Mouse (Mus musculus) intestine, postnatal 0 days (tissue): ENCODE data around the gene Prkar1a. TPM values are rescaled to one million over a fixed set of nuclear protein-coding genes. Genes with fewer than 3 reads are reported as not detected.
A peak's percentile ranks its signal among the peaks of the same experiment; 100 is the strongest.

Experiments used
- ATAC-seq: fragments of 200-750 bp; cut with Nextera tagmentation; 2 replicates; pipeline ENCODE4 v1.8.0; 2017; ENCODE audit warnings: mild to moderate bottlenecking, moderate TSS enrichment, moderate library complexity
- H3K27ac ChIP-seq: fragments of 300-500 bp; sonication (generic); 2 replicates; pipeline ENCODE4 v1.5.1; 2014; ENCODE audit warnings: mild to moderate bottlenecking, low read depth, low read length, moderate library complexity
- H3K27me3 ChIP-seq: fragments of 300-500 bp; sonication (generic); replicated peaks from 2 replicates; pipeline ENCODE4 v1.6.1; 2014; ENCODE audit warnings: low read length, mixed read lengths; ENCODE audit not compliant: control insufficient read depth, insufficient read depth
- H3K36me3 ChIP-seq: fragments of 300-500 bp; sonication (generic); 2 replicates; pipeline ENCODE4 v1.6.1; 2014; ENCODE audit warnings: mild to moderate bottlenecking, moderate library complexity; ENCODE audit not compliant: control insufficient read depth, insufficient read depth
- H3K4me1 ChIP-seq: fragments of 300-500 bp; sonication (generic); replicated peaks from 2 replicates; pipeline ENCODE4 v1.6.1; 2014; ENCODE audit warnings: antibody characterized with exemption, low read length, mixed read lengths; ENCODE audit not compliant: control insufficient read depth, insufficient read depth
- H3K4me2 ChIP-seq: fragments of 300-500 bp; sonication (generic); replicated peaks from 2 replicates; pipeline ENCODE4 v1.6.1; 2014; ENCODE audit warnings: low read depth, mild to moderate bottlenecking, moderate library complexity
- H3K4me3 ChIP-seq: fragments of 300-500 bp; sonication (generic); 2 replicates; pipeline ENCODE4 v1.5.1; 2014; ENCODE audit warnings: low read depth, low read length
- H3K9ac ChIP-seq: fragments of 300-500 bp; sonication (generic); 2 replicates; pipeline ENCODE4 v1.6.1; 2014; ENCODE audit warnings: mild to moderate bottlenecking, low read depth, low read length
- H3K9me3 ChIP-seq: fragments of 300-500 bp; sonication (generic); 2 replicates; pipeline ENCODE4 v1.6.1; 2016; ENCODE audit warnings: mixed run types; ENCODE audit not compliant: control insufficient read depth
- CTCF ChIP-seq: sonication (generic); IDR thresholded peaks from 2 replicates; pipeline ENCODE4 v1.5.1; 2016; ENCODE audit warnings: low read depth, mild to moderate bottlenecking, control low read depth, antibody characterized with exemption, moderate library complexity
- WGBS: fragments of 180-500 bp; shearing (Covaris S2); extraction: QIAGEN DNeasy Blood & Tissue Kit; methylation state at CpG from one replicate; pipeline ENCODE4 v1.1.7; 2014; 5-methylcytosine and 5-hydroxymethylcytosine counted together
- polyA plus RNA-seq: library from polyadenylated mRNA; unstranded; fragments of >200 nt; fragmentation: Nextera tagmentation; extraction: Ambion mirVana; gene quantifications from 2 replicates; pipeline ENCODE4 v1.2.1, GENCODE M21; 2015

Prkar1a gene
- polyA plus RNA-seq, 1 experiment from 2014 or later: 180 TPM

DNA sequence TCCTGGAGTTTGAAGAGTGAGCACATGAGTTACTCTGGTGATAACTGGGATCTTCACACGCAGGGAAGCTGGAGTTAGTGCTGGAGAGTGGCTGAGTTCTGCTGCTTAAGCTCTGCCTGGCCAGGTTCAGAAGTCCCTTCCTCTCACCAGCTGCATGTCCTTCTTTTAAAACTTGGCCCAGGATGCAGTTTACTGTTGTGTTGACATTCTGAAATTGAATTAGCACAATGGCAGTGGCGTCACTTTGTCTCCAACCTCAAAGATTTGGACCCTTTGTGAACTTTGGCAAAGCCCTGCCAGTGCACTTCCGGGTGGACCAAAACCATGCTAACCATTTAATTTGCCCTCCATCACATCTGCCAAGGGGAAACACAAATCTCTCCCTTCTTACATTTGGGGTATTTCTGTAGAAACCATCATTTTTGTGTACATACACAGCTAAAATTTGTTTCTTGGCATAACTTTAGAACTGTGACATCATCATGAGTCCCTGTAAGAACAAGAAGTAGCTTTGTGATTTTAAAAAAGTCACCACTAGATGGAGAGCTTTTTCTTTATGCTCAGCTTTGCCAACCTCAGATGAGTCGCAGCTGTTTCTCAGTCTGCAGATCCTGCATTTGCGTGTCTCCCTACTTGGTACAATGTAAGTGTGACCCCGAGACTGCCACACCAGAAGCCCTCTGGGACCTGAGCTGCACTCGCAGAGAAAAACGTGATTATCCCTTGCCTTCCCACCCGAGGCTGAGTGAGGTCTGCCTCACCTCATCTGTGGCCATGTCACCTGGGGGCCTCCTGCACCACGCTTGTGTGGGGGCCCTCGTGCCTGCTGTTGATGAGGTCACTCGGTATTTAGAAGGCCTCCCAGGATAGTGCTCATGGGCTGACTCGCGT is 21.1 kb downstream of the Prkar1a start:
- peak; percentile 77 for TF ChIP-seq CTCF
- no peak overlapping the region for H3K4me2 ChIP-seq
- 56% methylated on average over 14 of the region's 14 CpGs for WGBS
- peak; percentile 43 for ATAC-seq
- no peaks in the 10 kb centered on the region for H3K27me3 ChIP-seq
- H3K27ac ChIP-seq: no peak overlapping the region
- H3K9ac ChIP-seq: no peak overlapping the region
- no peaks in the 10 kb centered on the region for H3K9me3 ChIP-seq
- peaks cover 49% of the 10 kb centered on the region for H3K36me3 ChIP-seq
- H3K4me3 ChIP-seq: no peak overlapping the region
- no peaks in the 10 kb centered on the region for H3K4me1 ChIP-seq

- no peak for ATAC-seq
Measured at GRCm38 (mm10) chr11:109671136-109672020, 22.2 kb downstream of the Prkar1a start.

DNA sequence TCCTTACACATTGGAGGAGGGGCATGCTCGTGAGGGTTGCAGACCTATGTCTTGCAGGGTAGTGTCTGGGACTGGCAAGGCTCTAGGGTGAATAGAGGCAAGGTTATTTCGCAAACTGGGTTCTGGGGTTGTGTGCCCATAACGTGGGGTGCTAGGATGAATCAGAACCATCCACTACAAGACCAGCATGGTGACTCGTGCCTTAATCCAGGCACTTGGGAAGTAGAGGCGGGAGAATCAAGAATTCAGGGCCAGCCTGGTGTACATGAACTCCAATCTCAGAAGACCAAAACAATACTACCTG is 22.8 kb downstream of the Prkar1a start:
- 85% methylated on average over 5 of the region's 5 CpGs for WGBS
- H3K27ac ChIP-seq: no peak overlapping the region

More at GRCm38 (mm10) chr11:109671136-109672020, 22.2 kb downstream of the Prkar1a start:
- H3K4me1 ChIP-seq: no peaks in the 10 kb centered on the region
- no peak overlapping the region for H3K27ac ChIP-seq
- H3K27me3 ChIP-seq: no peaks in the 10 kb centered on the region
- no peak overlapping the region for H3K9ac ChIP-seq
- H3K4me3 ChIP-seq: no peak overlapping the region
- H3K36me3 ChIP-seq: peaks cover 38% of the 10 kb centered on the region
- TF ChIP-seq CTCF: no peak
- WGBS: 79% methylated on average over 6 of the region's 6 CpGs
- H3K9me3 ChIP-seq: no peaks in the 10 kb centered on the region
- no peak overlapping the region for H3K4me2 ChIP-seq

GRCm38 (mm10) chr11:109672396-109672795 is 23.2 kb downstream of the Prkar1a start:
- no peak overlapping the region for H3K27ac ChIP-seq
- peaks cover 28% of the 10 kb centered on the region for H3K36me3 ChIP-seq
- no peak for TF ChIP-seq CTCF
- WGBS: 85% methylated on average over 8 of the region's 8 CpGs
- H3K4me3 ChIP-seq: no peak overlapping the region
- no peaks in the 10 kb centered on the region for H3K4me1 ChIP-seq
- H3K9ac ChIP-seq: no peak overlapping the region
- no peaks in the 10 kb centered on the region for H3K9me3 ChIP-seq
- no peak for ATAC-seq
- H3K4me2 ChIP-seq: no peak overlapping the region
- no peaks in the 10 kb centered on the region for H3K27me3 ChIP-seq

More for the DNA sequence above, 22.8 kb downstream of the Prkar1a start:
- no peaks in the 10 kb centered on the region for H3K27me3 ChIP-seq
- H3K4me3 ChIP-seq: no peak overlapping the region
- H3K9me3 ChIP-seq: no peaks in the 10 kb centered on the region
- no peak overlapping the region for H3K9ac ChIP-seq
- no peaks in the 10 kb centered on the region for H3K4me1 ChIP-seq
- no peak overlapping the region for H3K4me2 ChIP-seq
- ATAC-seq: no peak
- no peak for TF ChIP-seq CTCF
- peaks cover 32% of the 10 kb centered on the region for H3K36me3 ChIP-seq

DNA sequence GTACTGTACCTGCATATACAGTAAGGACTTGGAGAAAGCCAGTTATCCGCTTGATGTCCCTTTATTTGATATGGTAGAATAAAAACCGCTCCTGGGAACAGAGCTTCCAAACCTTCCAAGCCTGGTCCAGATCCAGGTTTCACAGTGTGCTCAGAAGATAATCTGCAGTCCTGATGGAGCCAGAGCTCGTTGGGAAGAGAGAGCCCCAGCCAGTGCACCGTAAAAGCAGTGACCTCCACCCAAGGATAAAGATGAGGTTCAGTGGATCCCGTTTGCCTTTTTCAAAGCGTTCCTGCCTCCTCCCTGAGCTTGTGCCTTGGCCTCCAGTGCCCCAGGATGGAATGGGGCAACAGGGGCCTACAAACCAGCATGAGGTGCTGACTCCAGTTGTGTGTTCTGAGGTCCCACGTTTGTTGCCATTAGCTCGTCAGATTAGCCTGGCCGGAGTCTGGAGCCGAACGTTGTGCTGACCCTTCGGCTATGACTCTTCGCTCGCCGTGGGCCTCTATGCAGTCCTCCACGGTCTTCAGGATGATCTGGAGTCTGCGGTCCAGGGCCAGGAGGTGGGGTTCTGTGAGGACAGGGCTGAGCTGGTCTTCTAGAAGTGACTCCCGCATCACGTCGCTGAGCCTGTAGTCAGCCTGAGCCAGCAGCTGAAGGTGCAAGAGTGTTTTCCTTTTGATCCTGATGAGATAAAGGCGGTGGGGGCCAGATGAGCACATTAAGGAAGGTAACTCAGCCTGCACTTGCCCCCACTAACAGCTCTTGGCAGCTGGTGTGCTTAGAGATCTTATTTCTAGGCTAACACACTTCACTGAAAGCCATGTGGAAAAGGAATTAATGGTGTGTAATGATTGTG is 23.9 kb downstream of the Prkar1a start:
- H3K4me1 ChIP-seq: no peaks in the 10 kb centered on the region
- H3K27ac ChIP-seq: no peak overlapping the region
- H3K4me2 ChIP-seq: no peak overlapping the region
- peaks cover 20% of the 10 kb centered on the region for H3K36me3 ChIP-seq
- no peak for ATAC-seq
- WGBS: 67% methylated on average over 21 of the region's 21 CpGs
- H3K9ac ChIP-seq: no peak overlapping the region
- TF ChIP-seq CTCF: no peak
- H3K27me3 ChIP-seq: no peaks in the 10 kb centered on the region
- H3K9me3 ChIP-seq: no peaks in the 10 kb centered on the region
- H3K4me3 ChIP-seq: no peak overlapping the region
